Mouse (Mus musculus) mature B cell (primary cell): ENCODE measurements around the gene Asna1.

Experiments
- in situ Hi-C: fragments of 300-500 bp; cut with MboI; formaldehyde crosslinking; loops from 2 replicates; pipeline ENCODE4 v1.14.3; 2019

Gene Asna1

GRCm38 (mm10) chr8:84989810-84990209 lies 35.3 kb downstream of the Asna1 start:
- in situ Hi-C loops: loop anchor here (10.0 kb wide), 1 partner anchor 1245 kb away; the partner anchor contains the start of gene Adgre5

GRCm38 (mm10) chr8:84989311-84989731 lies 35.8 kb downstream of the Asna1 start:
- in situ Hi-C loops: loop anchor here (10.0 kb wide), 1 partner anchor 1245 kb away; the partner anchor contains the start of gene Adgre5

- in situ Hi-C loops: loop anchor here (10.0 kb wide), 1 partner anchor 1243 kb away; the partner anchor contains the start of gene Adgre5
Measured at GRCm38 (mm10) chr8:84987903-84988302, 37.2 kb downstream of the Asna1 start.

- in situ Hi-C loops: loop anchor here (10.0 kb wide), 1 partner anchor 1243 kb away; the partner anchor contains the start of gene Adgre5
Measured at GRCm38 (mm10) chr8:84987388-84987787, 37.7 kb downstream of the Asna1 start.

- in situ Hi-C loops: loop anchor here (10.0 kb wide), 1 partner anchor 1242 kb away; the partner anchor contains the start of gene Adgre5
Measured at GRCm38 (mm10) chr8:84986379-84986945, 38.6 kb downstream of the Asna1 start.

- in situ Hi-C loops: loop anchor here (10.0 kb wide), 1 partner anchor 1241 kb away; the partner anchor contains the start of gene Adgre5
Measured at GRCm38 (mm10) chr8:84985684-84986378, 39.2 kb downstream of the Asna1 start.

- in situ Hi-C loops: loop anchor here (10.0 kb wide), 1 partner anchor 1240 kb away; the partner anchor contains the start of gene Adgre5
Measured at GRCm38 (mm10) chr8:84985049-84985683, 39.9 kb downstream of the Asna1 start.

- in situ Hi-C loops: loop anchor here (10.0 kb wide), 1 partner anchor 1240 kb away; the partner anchor contains the start of gene Adgre5
Measured at GRCm38 (mm10) chr8:84984294-84985048, 40.6 kb downstream of the Asna1 start.

GRCm38 (mm10) chr8:84982499-84983011 lies 42.5 kb downstream of the Asna1 start:
- in situ Hi-C loops: loop anchor here (10.0 kb wide), 1 partner anchor 1238 kb away; the partner anchor contains the start of gene Adgre5

GRCm38 (mm10) chr8:84981644-84982498 lies 43.2 kb downstream of the Asna1 start:
- in situ Hi-C loops: loop anchor here (10.0 kb wide), 1 partner anchor 1237 kb away; the partner anchor contains the start of gene Adgre5

GRCm38 (mm10) chr8:84980622-84981358 lies 44.3 kb downstream of the Asna1 start:
- in situ Hi-C loops: loop anchor here (10.0 kb wide), 1 partner anchor 1236 kb away; the partner anchor contains the start of gene Adgre5

- in situ Hi-C loops: loop anchor here (10.0 kb wide), 1 partner anchor 1235 kb away; the partner anchor contains the start of gene Adgre5
Measured at GRCm38 (mm10) chr8:84979599-84980421, 45.3 kb downstream of the Asna1 start.

GRCm38 (mm10) chr8:84978248-84978940 lies 46.7 kb downstream of the Asna1 start, which contains the start of gene Junb:
Gene Junb, minus strand, starts transcription at chr8:84978718.
- in situ Hi-C loops: no loop called here

GRCm38 (mm10) chr8:84977435-84978247 lies 47.4 kb downstream of the Asna1 start:
- in situ Hi-C loops: no loop called here

- in situ Hi-C loops: no loop called here
Measured at GRCm38 (mm10) chr8:84976763-84977434, 48.2 kb downstream of the Asna1 start.
